Mouse (Mus musculus) brain, embryonic 14.5 days (tissue): ENCODE results near the gene Mpzl1.

Experiments
- CTCF ChIP-seq: fragments of 200-500 bp; IDR thresholded peaks from 2 replicates; pipeline ENCODE4 v1.5.1; 2012; ENCODE audit warnings: inconsistent platforms, mild to moderate bottlenecking, moderate library complexity, borderline replicate concordance; ENCODE audit not compliant: insufficient read depth, insufficient read length; ENCODE audit errors: extremely low read depth
- POLR2A ChIP-seq: fragments of 200-500 bp; IDR thresholded peaks from 2 replicates; pipeline ENCODE4 v1.6.1; 2012; ENCODE audit warnings: mild to moderate bottlenecking, inconsistent platforms, borderline replicate concordance; ENCODE audit not compliant: poor library complexity, insufficient read depth, insufficient read length, severe bottlenecking; ENCODE audit errors: extremely low read depth

DNA sequence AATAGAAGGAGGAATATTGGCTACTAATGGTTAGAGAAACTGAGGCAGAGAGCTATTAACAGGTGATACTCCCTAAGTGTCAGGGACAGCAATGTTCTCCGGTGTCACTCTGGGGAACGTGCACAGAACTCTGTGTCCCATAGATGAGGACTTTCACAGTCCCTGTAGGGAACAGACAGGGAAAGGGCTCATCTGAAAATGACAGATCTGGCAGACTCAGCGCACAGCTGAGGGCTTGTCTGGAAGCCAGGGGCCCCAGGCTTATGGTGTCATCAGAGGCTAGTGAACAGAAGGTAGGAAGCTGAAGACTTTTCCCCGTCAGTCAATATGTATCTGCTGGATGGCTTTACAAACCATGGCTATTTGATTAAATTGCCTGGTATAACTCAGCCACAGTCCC lies 43.2 kb upstream of the Mpzl1 start:
- TF ChIP-seq POLR2A (no peak), CTCF (no peak)
